Mouse (Mus musculus) testis, adult 2 months (tissue): Measurements from ENCODE around the gene Foxa3.

Experiments
- CTCF ChIP-seq: fragments of 200-500 bp; IDR thresholded peaks from 2 replicates; pipeline ENCODE4 v1.5.1; 2012; ENCODE audit warnings: low read depth, mild to moderate bottlenecking, inconsistent platforms, low read length, moderate library complexity; ENCODE audit not compliant: control insufficient read depth, insufficient read depth, insufficient replicate concordance
- POLR2A ChIP-seq: fragments of 200-500 bp; IDR thresholded peaks from 2 replicates; pipeline ENCODE4 v1.6.1; 2012; ENCODE audit warnings: low read depth, mild to moderate bottlenecking, inconsistent platforms, low read length, moderate library complexity; ENCODE audit not compliant: control insufficient read depth

- TF ChIP-seq CTCF (0 out of 2 replicates have a peak, but pooled peaks have one; percentile 22), POLR2A (no peak)
These were observed 45.4 kb upstream of the Foxa3 start for GRCm38 (mm10) chr7:19068707-19069106.
